Mouse (Mus musculus) left cerebral cortex, postnatal 14 days (tissue): Measurements from ENCODE around the gene Sec14l4. TPM values are rescaled to one million over a fixed set of nuclear protein-coding genes. Genes with fewer than 3 reads are reported as not detected.

ENCODE experiments used
- DNase-seq, 2 experiments: peaks; one replicate each; pipeline ENCODE4 v3.0.0; 2021 to 2022; ENCODE audit warnings: low spot score in 2 of 2, mixed read lengths in 1 of 2
- intact Hi-C: fragments of 180-260 bp; cut with DNase I; formaldehyde crosslinking; loops from one replicate; pipeline ENCODE4 v1.15.1; 2025
- total RNA-seq, 2 experiments: library from RNA; stranded (reverse); gene quantifications; 2 replicates each; pipeline ENCODE4 v1.2.3; 2021

Sec14l4 gene
- total RNA-seq, 2 experiments from 2014 or later, result 0.22 to 0.40 TPM

- intact Hi-C loops, result no loop called here
- no peak for DNase-seq
Measured at GRCm38 (mm10) chr11:4062981-4063380, 31.7 kb downstream of the Sec14l4 start.

- no peak for DNase-seq
- intact Hi-C loops, result no loop called here
Measured at GRCm38 (mm10) chr11:4064627-4065122, 33.4 kb downstream of the Sec14l4 start, which contains the start of gene Sec14l3. TSS of gene Sec14l3 (plus strand) at chr11:4064841.

- DNase-seq, result peak; percentile 49 to 72
- intact Hi-C loops, result no loop called here
Measured at GRCm38 (mm10) chr11:4069664-4070063, 38.4 kb downstream of the Sec14l4 start.

- no peak for DNase-seq
- intact Hi-C loops, result no loop called here
Measured at GRCm38 (mm10) chr11:4076633-4077032, 45.4 kb downstream of the Sec14l4 start.

GRCm38 (mm10) chr11:4078267-4078933 lies 47.1 kb downstream of the Sec14l4 start:
- no peak for DNase-seq
- intact Hi-C loops, result no loop called here

- intact Hi-C loops, result loop anchor here (2.0 kb wide), 2 partner anchors 27 to 79 kb away; no protein-coding TSS in a partner anchor
- DNase-seq, result peak; percentile 71 to 84
Measured at GRCm38 (mm10) chr11:4080219-4080618, 49.0 kb downstream of the Sec14l4 start.

- intact Hi-C loops, result no loop called here
- peak; percentile 85 to 91 for DNase-seq
Measured at GRCm38 (mm10) chr11:4083316-4084078, 52.2 kb downstream of the Sec14l4 start.

GRCm38 (mm10) chr11:4086246-4086645 lies 55.0 kb downstream of the Sec14l4 start:
- intact Hi-C loops, result no loop called here
- no peak for DNase-seq

- intact Hi-C loops, result no loop called here
- peak in 1 of 2 experiments; percentile 90 for DNase-seq
Measured at GRCm38 (mm10) chr11:4087267-4087666, 56.0 kb downstream of the Sec14l4 start.

- intact Hi-C loops, result loop anchor here (2.0 kb wide), 1 partner anchor 25 kb away; no protein-coding TSS in a partner anchor
- peak in 1 of 2 experiments; percentile 89 for DNase-seq
Measured at GRCm38 (mm10) chr11:4093459-4094377, 62.5 kb downstream of the Sec14l4 start.

GRCm38 (mm10) chr11:4094378-4095170 lies 63.3 kb downstream of the Sec14l4 start:
- intact Hi-C loops, result loop anchor here (2.0 kb wide), 1 partner anchor 24 kb away; no protein-coding TSS in a partner anchor
- peak in 1 of 2 experiments; percentile 80 for DNase-seq

GRCm38 (mm10) chr11:4095171-4096053 lies 64.2 kb downstream of the Sec14l4 start, which contains the start of gene Mtfp1:
TSS of gene Mtfp1 (minus strand) at chr11:4095445.
- peak; percentile 60 to 63 for DNase-seq
- intact Hi-C loops, result loop anchor here (2.0 kb wide), 1 partner anchor 23 kb away; no protein-coding TSS in a partner anchor

GRCm38 (mm10) chr11:4096054-4096984 lies 65.1 kb downstream of the Sec14l4 start:
- DNase-seq, result peak; percentile 98
- intact Hi-C loops, result no loop called here

- no peak for DNase-seq
- intact Hi-C loops, result no loop called here
Measured at GRCm38 (mm10) chr11:4097091-4097621, 65.9 kb downstream of the Sec14l4 start.
